Mouse (Mus musculus): ENCODE results near the gene Gm4559. TPM values are rescaled to one million over a fixed set of nuclear protein-coding genes. Genes with fewer than 3 reads are reported as not detected.
"Not testable (repeated sequence)": the region's sequence is repeated elsewhere in the genome, so short reads cannot be mapped to it uniquely, and the experiment has no call there.

Gm4559 gene
- polyA plus RNA-seq, 1 experiment: not detected

GRCm38 (mm10) chr7:142295418-142295817, 21.3 kb upstream of the Gm4559 start:
- no peak overlapping the region for H3K4me3 ChIP-seq (ENCODE audit: low read depth, low read length)
- H3K9ac ChIP-seq (ENCODE audit: low read depth, poor library complexity, severe bottlenecking): no peak overlapping the region
- H3K4me1 ChIP-seq (ENCODE audit: control insufficient read depth, insufficient read depth, low read length): peaks cover 2% of the 10 kb centered on the region
- no peak overlapping the region for H3K27ac ChIP-seq (ENCODE audit: insufficient read depth, low read length)
- H3K36me3 ChIP-seq (ENCODE audit: control insufficient read depth, insufficient read depth, low read length, poor library complexity, severe bottlenecking): no peaks in the 10 kb centered on the region
- no peaks in the 10 kb centered on the region for H3K27me3 ChIP-seq (ENCODE audit: control insufficient read depth, insufficient read depth, low read length, poor library complexity, severe bottlenecking)
- peaks cover 8% of the 10 kb centered on the region; the same call in 1 of the 2 replicates for H3K9me3 ChIP-seq (replicated peaks; ENCODE audit: control insufficient read depth, insufficient read depth, low read length, poor library complexity, severe bottlenecking)
- TF ChIP-seq CTCF (IDR thresholded peaks at IDR 0.05; ENCODE audit: low read depth, low read length): no peak
- no peak for TF ChIP-seq POLR2A (IDR thresholded peaks at IDR 0.05; ENCODE audit: insufficient read depth, low read length)
- TF ChIP-seq EP300 (IDR thresholded peaks at IDR 0.05; ENCODE audit: insufficient read depth, low read depth, low read length): no peak

GRCm38 (mm10) chr7:142293851-142294250, 19.7 kb upstream of the Gm4559 start:
- H3K4me1 ChIP-seq (ENCODE audit: control insufficient read depth, insufficient read depth, low read length); H3K36me3 ChIP-seq (ENCODE audit: control insufficient read depth, insufficient read depth, low read length, poor library complexity, severe bottlenecking); H3K27me3 ChIP-seq (ENCODE audit: control insufficient read depth, insufficient read depth, low read length, poor library complexity, severe bottlenecking); H3K4me3 ChIP-seq (ENCODE audit: low read depth, low read length); H3K27ac ChIP-seq (ENCODE audit: insufficient read depth, low read length); H3K9ac ChIP-seq (ENCODE audit: low read depth, poor library complexity, severe bottlenecking): not testable (repeated sequence)
- H3K9me3 ChIP-seq (replicated peaks; ENCODE audit: control insufficient read depth, insufficient read depth, low read length, poor library complexity, severe bottlenecking): peaks cover 12% of the 10 kb centered on the region
- TF ChIP-seq CTCF (IDR thresholded peaks at IDR 0.05; ENCODE audit: low read depth, low read length): peak; percentile 62

DNA sequence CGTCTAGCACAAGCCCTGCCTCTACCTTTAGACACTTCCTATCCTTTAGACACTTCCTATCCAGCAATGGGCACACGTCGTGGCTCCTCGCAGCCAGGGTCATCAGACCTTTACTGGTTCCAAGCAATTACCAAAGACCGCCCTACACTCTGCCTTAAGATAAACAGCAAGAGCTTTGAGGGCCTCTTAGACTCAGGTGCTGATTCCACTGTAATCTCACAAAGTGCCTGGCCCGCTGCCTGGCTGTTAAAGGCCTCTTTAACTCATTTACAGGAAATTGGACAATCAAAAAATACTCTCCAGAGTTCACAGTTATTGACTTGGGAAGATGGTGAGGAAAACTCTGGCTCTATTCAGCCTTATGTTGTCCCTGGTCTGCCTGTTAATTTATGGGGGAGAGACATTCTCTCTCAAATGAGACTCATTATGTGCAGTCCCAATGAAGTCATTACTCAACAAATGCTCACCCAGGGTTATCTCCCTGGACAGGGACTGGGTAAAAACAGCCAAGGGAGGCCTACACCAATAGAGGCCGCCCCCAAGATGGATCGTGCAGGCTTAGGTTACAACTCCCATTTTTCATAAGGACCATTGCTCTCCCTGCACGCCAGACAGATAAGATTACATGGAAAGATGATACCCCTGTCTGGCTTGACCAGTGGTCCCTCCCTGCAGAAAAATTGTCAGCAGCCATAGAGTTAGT, 11.9 kb upstream of the Gm4559 start:
- not testable (repeated sequence) for H3K36me3 ChIP-seq (ENCODE audit: control insufficient read depth, insufficient read depth, low read length, poor library complexity, severe bottlenecking); H3K27ac ChIP-seq (ENCODE audit: insufficient read depth, low read length); H3K4me3 ChIP-seq (ENCODE audit: low read depth, low read length); H3K9ac ChIP-seq (ENCODE audit: low read depth, poor library complexity, severe bottlenecking); H3K4me1 ChIP-seq (ENCODE audit: control insufficient read depth, insufficient read depth, low read length); H3K27me3 ChIP-seq (ENCODE audit: control insufficient read depth, insufficient read depth, low read length, poor library complexity, severe bottlenecking)
- peaks cover 11% of the 10 kb centered on the region for H3K9me3 ChIP-seq (replicated peaks; ENCODE audit: control insufficient read depth, insufficient read depth, low read length, poor library complexity, severe bottlenecking)

- TF ChIP-seq POLR2A (IDR thresholded peaks at IDR 0.05; ENCODE audit: insufficient read depth, low read length) (no peak), EP300 (IDR thresholded peaks at IDR 0.05; ENCODE audit: insufficient read depth, low read depth, low read length) (no peak), CTCF (IDR thresholded peaks at IDR 0.05; ENCODE audit: low read depth, low read length) (peak; percentile 37)
- Histone ChIP-seq H3K9ac (ENCODE audit: low read depth, poor library complexity, severe bottlenecking) (no peak overlapping the region), H3K4me3 (ENCODE audit: low read depth, low read length) (no peak overlapping the region), H3K27ac (ENCODE audit: insufficient read depth, low read length) (no peak overlapping the region), H3K9me3 (replicated peaks; ENCODE audit: control insufficient read depth, insufficient read depth, low read length, poor library complexity, severe bottlenecking) (peaks cover 4% of the 10 kb centered on the region; the same call in 1 of the 2 replicates), H3K27me3 (ENCODE audit: control insufficient read depth, insufficient read depth, low read length, poor library complexity, severe bottlenecking) (peaks cover 2% of the 10 kb centered on the region; the same call in 1 of the 2 replicates), H3K4me1 (ENCODE audit: control insufficient read depth, insufficient read depth, low read length) (no peaks in the 10 kb centered on the region), H3K36me3 (ENCODE audit: control insufficient read depth, insufficient read depth, low read length, poor library complexity, severe bottlenecking) (no peaks in the 10 kb centered on the region)
Measured at GRCm38 (mm10) chr7:142285130-142285835, 11.1 kb upstream of the Gm4559 start.

GRCm38 (mm10) chr7:142284615-142285080, 10.5 kb upstream of the Gm4559 start:
- Histone ChIP-seq H3K4me3 (ENCODE audit: low read depth, low read length) (peak overlapping the region; percentile 96), H3K36me3 (ENCODE audit: control insufficient read depth, insufficient read depth, low read length, poor library complexity, severe bottlenecking) (no peaks in the 10 kb centered on the region), H3K9me3 (replicated peaks; ENCODE audit: control insufficient read depth, insufficient read depth, low read length, poor library complexity, severe bottlenecking) (no peaks in the 10 kb centered on the region), H3K4me1 (ENCODE audit: control insufficient read depth, insufficient read depth, low read length) (no peaks in the 10 kb centered on the region), H3K27me3 (ENCODE audit: control insufficient read depth, insufficient read depth, low read length, poor library complexity, severe bottlenecking) (peaks cover 2% of the 10 kb centered on the region; the same call in 1 of the 2 replicates), H3K27ac (ENCODE audit: insufficient read depth, low read length) (no peak overlapping the region), H3K9ac (ENCODE audit: low read depth, poor library complexity, severe bottlenecking) (peak overlapping the region; percentile 70)
- TF ChIP-seq EP300 (IDR thresholded peaks at IDR 0.05; ENCODE audit: insufficient read depth, low read depth, low read length) (no peak), CTCF (IDR thresholded peaks at IDR 0.05; ENCODE audit: low read depth, low read length) (peak; percentile 65)

- Histone ChIP-seq H3K4me1 (ENCODE audit: control insufficient read depth, insufficient read depth, low read length) (no peaks in the 10 kb centered on the region), H3K4me3 (ENCODE audit: low read depth, low read length) (peak overlapping the region; percentile 96), H3K27me3 (ENCODE audit: control insufficient read depth, insufficient read depth, low read length, poor library complexity, severe bottlenecking) (peaks cover 2% of the 10 kb centered on the region; the same call in 1 of the 2 replicates), H3K36me3 (ENCODE audit: control insufficient read depth, insufficient read depth, low read length, poor library complexity, severe bottlenecking) (no peaks in the 10 kb centered on the region), H3K9me3 (replicated peaks; ENCODE audit: control insufficient read depth, insufficient read depth, low read length, poor library complexity, severe bottlenecking) (no peaks in the 10 kb centered on the region), H3K27ac (ENCODE audit: insufficient read depth, low read length) (no peak overlapping the region), H3K9ac (ENCODE audit: low read depth, poor library complexity, severe bottlenecking) (peak overlapping the region; percentile 70)
- no peak for TF ChIP-seq POLR2A (IDR thresholded peaks at IDR 0.05; ENCODE audit: insufficient read depth, low read length)
- TF ChIP-seq CTCF (IDR thresholded peaks at IDR 0.05; ENCODE audit: low read depth, low read length): no peak
- no peak for TF ChIP-seq EP300 (IDR thresholded peaks at IDR 0.05; ENCODE audit: insufficient read depth, low read depth, low read length)
Measured at GRCm38 (mm10) chr7:142284023-142284591, 9.9 kb upstream of the Gm4559 start.

GRCm38 (mm10) chr7:142282847-142283246, 8.7 kb upstream of the Gm4559 start:
- not testable (repeated sequence) for H3K4me3 ChIP-seq (ENCODE audit: low read depth, low read length); H3K27me3 ChIP-seq (ENCODE audit: control insufficient read depth, insufficient read depth, low read length, poor library complexity, severe bottlenecking); H3K36me3 ChIP-seq (ENCODE audit: control insufficient read depth, insufficient read depth, low read length, poor library complexity, severe bottlenecking); H3K4me1 ChIP-seq (ENCODE audit: control insufficient read depth, insufficient read depth, low read length); H3K27ac ChIP-seq (ENCODE audit: insufficient read depth, low read length); H3K9ac ChIP-seq (ENCODE audit: low read depth, poor library complexity, severe bottlenecking); H3K9me3 ChIP-seq (replicated peaks; ENCODE audit: control insufficient read depth, insufficient read depth, low read length, poor library complexity, severe bottlenecking)

GRCm38 (mm10) chr7:142279291-142279690, 5.1 kb upstream of the Gm4559 start:
- H3K27me3 ChIP-seq (ENCODE audit: control insufficient read depth, insufficient read depth, low read length, poor library complexity, severe bottlenecking); H3K9ac ChIP-seq (ENCODE audit: low read depth, poor library complexity, severe bottlenecking); H3K4me3 ChIP-seq (ENCODE audit: low read depth, low read length); H3K9me3 ChIP-seq (replicated peaks; ENCODE audit: control insufficient read depth, insufficient read depth, low read length, poor library complexity, severe bottlenecking); H3K27ac ChIP-seq (ENCODE audit: insufficient read depth, low read length); H3K4me1 ChIP-seq (ENCODE audit: control insufficient read depth, insufficient read depth, low read length); H3K36me3 ChIP-seq (ENCODE audit: control insufficient read depth, insufficient read depth, low read length, poor library complexity, severe bottlenecking): not testable (repeated sequence)

Data from ES-Bruce4 (cell line).